Mouse (Mus musculus): Measurements from ENCODE around the gene Rpl13a. TPM values are rescaled to one million over a fixed set of nuclear protein-coding genes. Genes with fewer than 3 reads are reported as not detected.

Rpl13a gene
- total and polyA plus RNA-seq, 3 experiments: 1,478 to 6,084 (median 2,356) TPM

DNA sequence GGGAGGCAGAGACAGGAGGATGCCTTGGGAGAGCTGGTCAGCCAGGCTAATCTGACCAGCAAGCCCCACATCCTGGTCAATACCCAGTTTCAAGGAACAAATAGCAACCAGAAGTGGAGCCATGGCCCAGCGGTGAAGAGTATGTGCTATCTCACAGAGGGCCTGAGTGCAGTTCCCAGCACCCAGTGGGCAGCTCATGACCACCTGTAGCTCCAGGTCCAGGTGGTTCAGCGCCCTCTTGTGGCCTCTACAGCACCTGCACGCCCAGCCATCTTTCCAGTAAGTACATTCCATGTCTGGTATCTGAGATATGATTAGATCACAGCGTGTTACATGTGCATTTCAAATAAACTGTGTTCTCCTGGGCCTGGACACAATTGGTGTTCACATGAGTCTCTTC lies 42.5 kb downstream of the Rpl13a start:
- DNase-seq (ENCODE audit: low spot score): no peak
- H3K4me3 ChIP-seq (ENCODE audit: low read depth, low read length): no peak overlapping the region
- H3K27me3 ChIP-seq (ENCODE audit: insufficient read depth, low read length): peaks cover 29% of the 10 kb centered on the region
- ATAC-seq (ENCODE audit: extremely low read depth, insufficient number of reproducible peaks, low FRiP score, poor library complexity, severe bottlenecking): no peak
- H3K9me3 ChIP-seq (replicated peaks): peaks cover 3% of the 10 kb centered on the region
- TF ChIP-seq CTCF (IDR thresholded peaks at IDR 0.05; ENCODE audit: low read depth, low read length) (peak; percentile 31; the same call in 1 of the 2 replicates), POLR2AphosphoS5 (IDR thresholded peaks at IDR 0.05; ENCODE audit: insufficient replicate concordance, low read depth, low read length) (no peak)
- peaks cover 38% of the 10 kb centered on the region for H3K4me1 ChIP-seq (ENCODE audit: insufficient read depth, low read depth, low read length)
- H3K36me3 ChIP-seq (replicated peaks): no peaks in the 10 kb centered on the region

GRCm38 (mm10) chr7:45083300-45083890 lies 45.2 kb downstream of the Rpl13a start:
- Histone ChIP-seq H3K4me3 (ENCODE audit: low read depth, low read length) (peak overlapping the region; percentile 25; the same call in 1 of the 2 replicates), H3K36me3 (replicated peaks) (peaks cover 7% of the 10 kb centered on the region), H3K27me3 (ENCODE audit: insufficient read depth, low read length) (peaks cover 24% of the 10 kb centered on the region), H3K9me3 (replicated peaks) (peaks cover 3% of the 10 kb centered on the region), H3K4me1 (ENCODE audit: insufficient read depth, low read depth, low read length) (peaks cover 37% of the 10 kb centered on the region)
- TF ChIP-seq TAL1 (conservative IDR thresholded peaks at IDR 0.05; ENCODE audit: low read depth, low read length): no peak
- no peak for TF ChIP-seq GATA1 (IDR thresholded peaks at IDR 0.05; ENCODE audit: borderline replicate concordance, low read length)
- TF ChIP-seq POLR2AphosphoS5 (IDR thresholded peaks at IDR 0.05; ENCODE audit: insufficient replicate concordance, low read depth, low read length): no peak
- TF ChIP-seq GATA2 (IDR thresholded peaks at IDR 0.05; ENCODE audit: borderline replicate concordance, low read depth, low read length): no peak
- no peak for TF ChIP-seq CTCF (IDR thresholded peaks at IDR 0.05; ENCODE audit: low read depth, low read length)
- ATAC-seq (ENCODE audit: extremely low read depth, insufficient number of reproducible peaks, low FRiP score, poor library complexity, severe bottlenecking): no peak
- no peak for DNase-seq (ENCODE audit: low spot score)

GRCm38 (mm10) chr7:45082401-45083299 lies 45.9 kb downstream of the Rpl13a start:
- Histone ChIP-seq H3K36me3 (replicated peaks) (peaks cover 14% of the 10 kb centered on the region), H3K4me1 (ENCODE audit: insufficient read depth, low read depth, low read length) (peaks cover 36% of the 10 kb centered on the region), H3K4me3 (ENCODE audit: low read depth, low read length) (peak overlapping the region; percentile 25; the same call in 1 of the 2 replicates), H3K9me3 (replicated peaks) (peaks cover 3% of the 10 kb centered on the region), H3K27me3 (ENCODE audit: insufficient read depth, low read length) (peaks cover 20% of the 10 kb centered on the region)
- DNase-seq (ENCODE audit: low spot score): no peak
- ATAC-seq (ENCODE audit: extremely low read depth, insufficient number of reproducible peaks, low FRiP score, poor library complexity, severe bottlenecking): peak; percentile 31; the same call in 1 of the 2 replicates
- TF ChIP-seq GATA2 (IDR thresholded peaks at IDR 0.05; ENCODE audit: borderline replicate concordance, low read depth, low read length): no peak
- 0 out of 2 replicates have a peak, but pooled peaks have one; percentile 2 for TF ChIP-seq CTCF (IDR thresholded peaks at IDR 0.05; ENCODE audit: low read depth, low read length)
- no peak for TF ChIP-seq GATA1 (IDR thresholded peaks at IDR 0.05; ENCODE audit: borderline replicate concordance, low read length)

DNA sequence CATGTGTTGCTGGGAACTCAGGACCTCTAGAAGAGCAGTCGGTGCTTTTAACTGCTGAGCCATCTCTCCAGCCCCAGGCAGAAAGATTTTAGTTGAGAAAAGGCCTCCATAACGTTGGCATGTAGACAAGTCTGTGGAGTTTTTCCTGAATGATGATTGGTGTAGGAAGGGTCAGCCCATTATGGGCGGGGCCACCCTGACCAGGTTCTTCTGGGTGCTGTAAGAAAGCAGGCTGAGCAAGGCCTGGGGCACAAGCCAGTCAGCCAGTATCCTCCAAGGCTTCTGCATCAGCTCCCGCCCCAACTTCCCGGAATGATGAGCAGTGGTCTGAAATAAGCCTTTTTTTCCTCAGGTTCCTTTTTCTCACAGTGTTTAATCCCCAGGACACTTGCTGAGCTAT lies 47.5 kb downstream of the Rpl13a start:
- Histone ChIP-seq H3K36me3 (replicated peaks) (peaks cover 30% of the 10 kb centered on the region), H3K27me3 (ENCODE audit: insufficient read depth, low read length) (peaks cover 12% of the 10 kb centered on the region), H3K9me3 (replicated peaks) (peaks cover 1% of the 10 kb centered on the region), H3K4me3 (ENCODE audit: low read depth, low read length) (no peak overlapping the region), H3K4me1 (ENCODE audit: insufficient read depth, low read depth, low read length) (peaks cover 41% of the 10 kb centered on the region)
- TF ChIP-seq GATA1 (IDR thresholded peaks at IDR 0.05; ENCODE audit: borderline replicate concordance, low read length): no peak
- TF ChIP-seq CTCF (IDR thresholded peaks at IDR 0.05; ENCODE audit: low read depth, low read length): no peak
- no peak for TF ChIP-seq POLR2AphosphoS5 (IDR thresholded peaks at IDR 0.05; ENCODE audit: insufficient replicate concordance, low read depth, low read length)
- TF ChIP-seq TAL1 (conservative IDR thresholded peaks at IDR 0.05; ENCODE audit: low read depth, low read length): no peak
- TF ChIP-seq GATA2 (IDR thresholded peaks at IDR 0.05; ENCODE audit: borderline replicate concordance, low read depth, low read length): no peak
- ATAC-seq (ENCODE audit: extremely low read depth, insufficient number of reproducible peaks, low FRiP score, poor library complexity, severe bottlenecking): no peak
- no peak for DNase-seq (ENCODE audit: low spot score)

GRCm38 (mm10) chr7:45079856-45080255 lies 48.7 kb downstream of the Rpl13a start:
- no peak for ATAC-seq (ENCODE audit: extremely low read depth, insufficient number of reproducible peaks, low FRiP score, poor library complexity, severe bottlenecking)
- no peak overlapping the region for H3K4me3 ChIP-seq (ENCODE audit: low read depth, low read length)
- TF ChIP-seq CTCF (IDR thresholded peaks at IDR 0.05; ENCODE audit: low read depth, low read length): peak; percentile 82
- no peak for TF ChIP-seq TAL1 (conservative IDR thresholded peaks at IDR 0.05; ENCODE audit: low read depth, low read length)
- peaks cover 42% of the 10 kb centered on the region for H3K36me3 ChIP-seq (replicated peaks)
- no peaks in the 10 kb centered on the region for H3K9me3 ChIP-seq (replicated peaks)
- H3K4me1 ChIP-seq (ENCODE audit: insufficient read depth, low read depth, low read length): peaks cover 39% of the 10 kb centered on the region
- DNase-seq (ENCODE audit: low spot score): peak; percentile 68
- H3K27me3 ChIP-seq (ENCODE audit: insufficient read depth, low read length): peaks cover 7% of the 10 kb centered on the region

- H3K4me3 ChIP-seq (ENCODE audit: low read depth, low read length): no peak overlapping the region
- ATAC-seq (ENCODE audit: extremely low read depth, insufficient number of reproducible peaks, low FRiP score, poor library complexity, severe bottlenecking) (no peak), DNase-seq (ENCODE audit: low spot score) (peak; percentile 49)
- peaks cover 39% of the 10 kb centered on the region for H3K4me1 ChIP-seq (ENCODE audit: insufficient read depth, low read depth, low read length)
- H3K27me3 ChIP-seq (ENCODE audit: insufficient read depth, low read length): peaks cover 2% of the 10 kb centered on the region; the same call in 1 of the 2 replicates
- peaks cover 55% of the 10 kb centered on the region for H3K36me3 ChIP-seq (replicated peaks)
- peak; percentile 71 for TF ChIP-seq CTCF (IDR thresholded peaks at IDR 0.05; ENCODE audit: low read depth, low read length)
- no peak for TF ChIP-seq GATA1 (IDR thresholded peaks at IDR 0.05; ENCODE audit: borderline replicate concordance, low read length)
- H3K9me3 ChIP-seq (replicated peaks): no peaks in the 10 kb centered on the region
Measured at GRCm38 (mm10) chr7:45078513-45078912, 50.0 kb downstream of the Rpl13a start.
